Mouse (Mus musculus) frontal cortex, postnatal 36 days (tissue): ENCODE measurements around the gene Vmn1r217.
"Not testable (repeated sequence)": the region's sequence is repeated elsewhere in the genome, so short reads cannot be mapped to it uniquely, and the experiment has no call there.

Experiments
- DNase-seq, 2 experiments: peaks; one replicate each; pipeline ENCODE4 v3.0.0; 2022; ENCODE audit warnings: low spot score in 2 of 2

The Vmn1r217 gene

GRCm38 (mm10) chr13:23118126-23118525 lies at the start of gene Vmn1r217:
Vmn1r217 (minus strand) TSS chr13:23118226.
- DNase-seq, result not testable (repeated sequence)

GRCm38 (mm10) chr13:23166471-23166870 lies 48.4 kb upstream of the Vmn1r217 start:
- not testable (repeated sequence) for DNase-seq

DNA sequence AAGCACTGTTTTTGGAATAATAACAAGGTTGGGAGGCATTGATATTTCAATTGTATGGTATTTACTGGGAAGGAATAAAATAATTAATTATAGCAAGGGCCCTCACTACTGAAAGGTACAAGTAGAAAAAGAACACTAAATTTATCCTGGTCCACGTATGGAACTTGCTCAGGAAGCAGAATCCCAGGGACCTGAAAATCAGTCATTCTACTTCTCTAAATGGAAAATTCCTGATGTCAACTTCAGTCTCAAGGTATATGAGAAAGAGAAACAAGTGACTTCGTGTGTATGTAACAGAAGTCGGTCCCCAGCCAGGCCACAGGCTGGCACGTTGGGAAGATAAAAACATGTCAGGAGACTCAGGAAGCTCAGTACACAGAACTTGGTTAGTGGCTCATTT lies 41.0 kb upstream of the Vmn1r217 start, which contains the start of gene Vmn1r219:
Gene Vmn1r219, plus strand, starts transcription at position 301 of the 400 bp plus-strand sequence.
- DNase-seq, result no peak

DNA sequence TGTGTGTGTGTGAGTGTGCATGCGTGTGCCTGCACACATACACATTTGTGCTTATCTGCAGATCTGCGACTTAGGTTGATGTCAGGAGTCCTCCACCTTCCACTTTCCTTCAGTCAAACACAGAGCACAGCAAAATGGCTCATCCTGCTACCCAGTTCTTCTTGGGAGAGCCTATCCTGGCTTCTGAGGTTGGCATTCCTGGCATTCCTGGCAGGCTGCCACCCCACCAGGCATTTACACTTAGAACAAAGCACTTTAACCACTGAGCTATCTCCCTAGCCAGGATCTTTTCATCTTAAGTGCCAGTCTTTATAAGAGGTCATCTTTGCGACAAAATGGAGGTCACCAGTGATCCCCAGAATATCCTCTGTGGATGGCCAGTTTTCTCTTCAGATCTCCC lies 39.8 kb upstream of the Vmn1r217 start:
- DNase-seq, result no peak

DNA sequence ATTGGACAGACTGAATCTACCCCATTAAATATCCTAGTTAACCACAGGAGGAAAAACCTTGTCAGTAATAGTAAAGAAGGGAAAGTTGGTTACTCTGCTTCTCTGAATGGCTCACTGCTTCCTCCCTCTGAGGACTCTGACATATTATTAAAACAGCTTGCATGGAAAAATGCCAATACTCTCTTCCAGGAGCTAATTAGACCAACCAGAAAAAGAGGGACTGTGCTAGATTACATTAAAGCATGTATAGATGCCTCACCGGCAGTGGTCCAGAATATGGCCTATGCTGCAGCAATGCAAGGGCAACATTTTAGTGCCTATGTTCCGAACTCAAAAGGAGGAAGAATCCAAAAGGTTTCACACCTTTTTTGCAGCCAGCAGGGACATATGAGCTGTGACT lies 20.9 kb upstream of the Vmn1r217 start:
- no peak for DNase-seq

GRCm38 (mm10) chr13:23133501-23133900 lies 15.5 kb upstream of the Vmn1r217 start:
- no peak for DNase-seq

- no peak for DNase-seq
Measured at GRCm38 (mm10) chr13:23133099-23133498, 15.1 kb upstream of the Vmn1r217 start, which contains the start of gene Vmn1r218. Vmn1r218 (plus strand) TSS chr13:23133155.

DNA sequence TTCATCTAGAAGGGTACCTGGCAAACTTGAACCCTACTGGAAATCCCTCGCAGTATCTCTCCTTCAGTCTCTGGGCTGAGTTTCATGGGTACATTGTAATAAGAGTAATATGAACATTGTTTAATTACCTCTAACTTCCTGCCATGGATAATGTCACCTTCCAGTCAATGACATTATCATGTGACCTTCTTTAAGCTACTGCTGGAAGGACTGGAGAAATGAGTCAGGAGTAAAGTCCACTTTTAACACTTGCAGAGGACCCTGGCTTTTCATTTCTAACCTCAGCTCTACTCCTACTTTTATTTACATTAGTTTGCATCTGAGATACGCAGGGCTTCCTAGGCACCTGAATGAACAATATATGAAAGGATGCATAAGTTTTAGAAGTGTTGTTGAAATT lies 2.6 kb upstream of the Vmn1r217 start:
- no peak for DNase-seq

GRCm38 (mm10) chr13:23094386-23094785 lies 23.6 kb downstream of the Vmn1r217 start:
- no peak for DNase-seq

DNA sequence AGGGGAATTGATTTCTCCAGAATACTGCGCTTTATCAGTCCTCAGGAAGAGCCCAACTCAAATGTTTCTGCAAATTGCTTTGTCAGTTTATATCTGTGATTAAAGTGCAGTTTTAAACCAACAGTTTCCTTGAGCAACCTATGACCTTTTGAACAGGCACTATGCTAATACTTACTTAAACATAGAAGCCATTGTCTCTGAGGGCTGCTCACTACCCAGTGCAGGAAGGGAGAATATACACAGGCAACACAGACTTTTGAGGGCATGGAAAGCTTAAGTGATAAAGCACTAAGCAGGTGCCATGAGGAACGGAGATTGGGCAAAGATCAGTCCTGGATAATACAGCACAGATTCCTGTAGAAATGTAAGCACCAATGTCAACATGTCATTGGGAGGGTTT lies 48.7 kb downstream of the Vmn1r217 start:
- no peak for DNase-seq

DNA sequence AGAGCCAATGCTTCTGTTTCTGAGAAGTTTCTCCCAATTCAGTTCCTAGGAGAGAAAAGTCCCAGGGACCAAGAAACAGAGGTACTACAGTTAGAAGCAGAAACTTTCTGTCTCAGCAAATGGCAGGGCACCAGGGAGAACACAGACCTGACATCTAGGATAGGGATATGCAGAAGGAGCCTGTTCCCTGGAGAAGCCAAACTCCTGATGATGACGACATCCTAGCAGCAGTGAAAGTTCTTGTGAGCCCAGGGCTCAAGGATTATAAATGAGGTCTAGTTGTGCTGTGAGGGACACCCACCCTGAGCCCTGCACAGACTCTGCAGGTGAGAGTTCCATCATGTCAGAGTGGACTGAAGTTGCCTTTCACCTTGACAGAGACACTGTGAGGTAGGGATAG lies 50.3 kb downstream of the Vmn1r217 start, which contains the start of gene Vmn1r215:
Gene Vmn1r215, plus strand, starts transcription at position 301 of the 400 bp plus-strand sequence.
- no peak for DNase-seq

DNA sequence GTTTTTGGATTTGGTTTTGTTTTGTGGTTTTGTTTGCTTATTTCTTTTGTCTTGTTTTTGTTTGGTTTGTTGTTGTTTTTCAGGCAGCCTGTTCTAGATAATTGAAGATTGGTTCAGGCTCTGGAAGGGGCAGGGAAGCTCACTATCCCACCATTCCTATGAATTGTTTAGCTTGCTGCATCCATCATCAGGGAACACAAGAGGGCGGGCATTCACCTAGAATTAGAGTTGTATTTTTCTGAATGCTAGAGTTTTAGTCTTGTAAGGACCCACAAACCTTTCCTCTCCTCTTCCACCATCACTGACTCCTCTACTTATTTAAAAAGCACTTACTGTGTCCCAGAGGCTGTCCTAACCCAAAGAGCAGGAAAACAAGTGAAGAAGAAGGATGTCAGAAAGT lies 60.2 kb downstream of the Vmn1r217 start:
- DNase-seq, result no peak
